Mouse (Mus musculus): Measurements from ENCODE around the gene Vmac. TPM values are rescaled to one million over a fixed set of nuclear protein-coding genes. Genes with fewer than 3 reads are reported as not detected.

Gene Vmac
- total and polyA plus RNA-seq, 3 experiments, result 9.4 to 46.9 (median 12.9) TPM

GRCm38 (mm10) chr17:56727659-56728058, 9.8 kb upstream of the Vmac start:
- TF ChIP-seq GATA2 (IDR thresholded peaks at IDR 0.05; ENCODE audit: borderline replicate concordance, low read depth, low read length) (no peak), GATA1 (IDR thresholded peaks at IDR 0.05; ENCODE audit: borderline replicate concordance, low read length) (no peak), TAL1 (conservative IDR thresholded peaks at IDR 0.05; ENCODE audit: low read depth, low read length) (no peak), POLR2AphosphoS5 (IDR thresholded peaks at IDR 0.05; ENCODE audit: insufficient replicate concordance, low read depth, low read length) (no peak), CTCF (IDR thresholded peaks at IDR 0.05; ENCODE audit: low read depth, low read length) (no peak)
- ATAC-seq (ENCODE audit: extremely low read depth, insufficient number of reproducible peaks, low FRiP score, poor library complexity, severe bottlenecking) (no peak), DNase-seq (ENCODE audit: low spot score) (no peak)
- no peak overlapping the region; the same call in 1 of the 2 replicates for H3K4me3 ChIP-seq (ENCODE audit: low read depth, low read length)
- H3K27me3 ChIP-seq (ENCODE audit: insufficient read depth, low read length), result peaks cover 36% of the 10 kb centered on the region
- H3K9me3 ChIP-seq (replicated peaks), result no peaks in the 10 kb centered on the region
- H3K4me1 ChIP-seq (ENCODE audit: insufficient read depth, low read depth, low read length), result peaks cover 21% of the 10 kb centered on the region
- peaks cover 27% of the 10 kb centered on the region for H3K36me3 ChIP-seq (replicated peaks)

- peaks cover 32% of the 10 kb centered on the region for H3K36me3 ChIP-seq (replicated peaks)
- peaks cover 21% of the 10 kb centered on the region for H3K4me1 ChIP-seq (ENCODE audit: insufficient read depth, low read depth, low read length)
- TF ChIP-seq GATA1 (IDR thresholded peaks at IDR 0.05; ENCODE audit: borderline replicate concordance, low read length) (no peak), TAL1 (conservative IDR thresholded peaks at IDR 0.05; ENCODE audit: low read depth, low read length) (no peak), GATA2 (IDR thresholded peaks at IDR 0.05; ENCODE audit: borderline replicate concordance, low read depth, low read length) (no peak), CTCF (IDR thresholded peaks at IDR 0.05; ENCODE audit: low read depth, low read length) (no peak), POLR2AphosphoS5 (IDR thresholded peaks at IDR 0.05; ENCODE audit: insufficient replicate concordance, low read depth, low read length) (no peak)
- no peak overlapping the region for H3K4me3 ChIP-seq (ENCODE audit: low read depth, low read length)
- H3K9me3 ChIP-seq (replicated peaks), result no peaks in the 10 kb centered on the region
- DNase-seq (ENCODE audit: low spot score) (no peak), ATAC-seq (ENCODE audit: extremely low read depth, insufficient number of reproducible peaks, low FRiP score, poor library complexity, severe bottlenecking) (no peak)
- peaks cover 34% of the 10 kb centered on the region for H3K27me3 ChIP-seq (ENCODE audit: insufficient read depth, low read length)
Measured at GRCm38 (mm10) chr17:56727029-56727649, 9.3 kb upstream of the Vmac start.

- TF ChIP-seq CTCF (IDR thresholded peaks at IDR 0.05; ENCODE audit: low read depth, low read length) (no peak), GATA1 (IDR thresholded peaks at IDR 0.05; ENCODE audit: borderline replicate concordance, low read length) (no peak), TAL1 (conservative IDR thresholded peaks at IDR 0.05; ENCODE audit: low read depth, low read length) (no peak), GATA2 (IDR thresholded peaks at IDR 0.05; ENCODE audit: borderline replicate concordance, low read depth, low read length) (no peak)
- DNase-seq (ENCODE audit: low spot score) (no peak), ATAC-seq (ENCODE audit: extremely low read depth, insufficient number of reproducible peaks, low FRiP score, poor library complexity, severe bottlenecking) (no peak)
- Histone ChIP-seq H3K9me3 (replicated peaks) (no peaks in the 10 kb centered on the region), H3K4me3 (ENCODE audit: low read depth, low read length) (no peak overlapping the region), H3K27me3 (ENCODE audit: insufficient read depth, low read length) (0 out of 2 replicates have a peak, but pooled peaks cover 5% of the 10 kb centered on the region), H3K4me1 (ENCODE audit: insufficient read depth, low read depth, low read length) (peaks cover 42% of the 10 kb centered on the region), H3K36me3 (replicated peaks) (peaks cover 66% of the 10 kb centered on the region)
Measured at GRCm38 (mm10) chr17:56723419-56724161, 5.8 kb upstream of the Vmac start.

- Histone ChIP-seq H3K27me3 (ENCODE audit: insufficient read depth, low read length) (no peaks in the 10 kb centered on the region), H3K4me1 (ENCODE audit: insufficient read depth, low read depth, low read length) (peaks cover 36% of the 10 kb centered on the region), H3K36me3 (replicated peaks) (peaks cover 66% of the 10 kb centered on the region), H3K9me3 (replicated peaks) (no peaks in the 10 kb centered on the region), H3K4me3 (ENCODE audit: low read depth, low read length) (no peak overlapping the region)
- no peak for TF ChIP-seq TAL1 (conservative IDR thresholded peaks at IDR 0.05; ENCODE audit: low read depth, low read length)
- no peak for ATAC-seq (ENCODE audit: extremely low read depth, insufficient number of reproducible peaks, low FRiP score, poor library complexity, severe bottlenecking)
- no peak for DNase-seq (ENCODE audit: low spot score)
Measured at GRCm38 (mm10) chr17:56722441-56722840, 4.6 kb upstream of the Vmac start.

GRCm38 (mm10) chr17:56716655-56717362, 1.0 kb downstream of the Vmac start:
- TF ChIP-seq GATA2 (IDR thresholded peaks at IDR 0.05; ENCODE audit: borderline replicate concordance, low read depth, low read length) (no peak), GATA1 (IDR thresholded peaks at IDR 0.05; ENCODE audit: borderline replicate concordance, low read length) (no peak), CTCF (IDR thresholded peaks at IDR 0.05; ENCODE audit: low read depth, low read length) (no peak), TAL1 (conservative IDR thresholded peaks at IDR 0.05; ENCODE audit: low read depth, low read length) (no peak), POLR2AphosphoS5 (IDR thresholded peaks at IDR 0.05; ENCODE audit: insufficient replicate concordance, low read depth, low read length) (no peak)
- Histone ChIP-seq H3K36me3 (replicated peaks) (peaks cover 70% of the 10 kb centered on the region), H3K9me3 (replicated peaks) (no peaks in the 10 kb centered on the region), H3K4me1 (ENCODE audit: insufficient read depth, low read depth, low read length) (peaks cover 61% of the 10 kb centered on the region), H3K4me3 (ENCODE audit: low read depth, low read length) (peak overlapping the region; percentile 86), H3K27me3 (ENCODE audit: insufficient read depth, low read length) (no peaks in the 10 kb centered on the region)
- ATAC-seq (ENCODE audit: extremely low read depth, insufficient number of reproducible peaks, low FRiP score, poor library complexity, severe bottlenecking) (peak; percentile 83), DNase-seq (ENCODE audit: low spot score) (peak; percentile 91)

GRCm38 (mm10) chr17:56715914-56716654, 1.7 kb downstream of the Vmac start:
- Histone ChIP-seq H3K9me3 (replicated peaks) (no peaks in the 10 kb centered on the region), H3K27me3 (ENCODE audit: insufficient read depth, low read length) (no peaks in the 10 kb centered on the region), H3K4me1 (ENCODE audit: insufficient read depth, low read depth, low read length) (peaks cover 63% of the 10 kb centered on the region), H3K36me3 (replicated peaks) (peaks cover 70% of the 10 kb centered on the region), H3K4me3 (ENCODE audit: low read depth, low read length) (peak overlapping the region; percentile 86)
- no peak for TF ChIP-seq POLR2AphosphoS5 (IDR thresholded peaks at IDR 0.05; ENCODE audit: insufficient replicate concordance, low read depth, low read length)
- no peak for TF ChIP-seq GATA1 (IDR thresholded peaks at IDR 0.05; ENCODE audit: borderline replicate concordance, low read length)
- TF ChIP-seq GATA2 (IDR thresholded peaks at IDR 0.05; ENCODE audit: borderline replicate concordance, low read depth, low read length), result no peak
- TF ChIP-seq TAL1 (conservative IDR thresholded peaks at IDR 0.05; ENCODE audit: low read depth, low read length), result no peak
- no peak for TF ChIP-seq CTCF (IDR thresholded peaks at IDR 0.05; ENCODE audit: low read depth, low read length)
- DNase-seq (ENCODE audit: low spot score), result no peak
- no peak for ATAC-seq (ENCODE audit: extremely low read depth, insufficient number of reproducible peaks, low FRiP score, poor library complexity, severe bottlenecking)

Data from G1E (cell line).